Mouse (Mus musculus) right cerebral cortex, adult 2 months (tissue): ENCODE data around the gene Esrp2.

Experiments used
- DNase-seq, 2 experiments: peaks; one replicate each; pipeline ENCODE4 v3.0.0; 2021 to 2022; ENCODE audit warnings: low spot score in 2 of 2

Gene Esrp2

DNA sequence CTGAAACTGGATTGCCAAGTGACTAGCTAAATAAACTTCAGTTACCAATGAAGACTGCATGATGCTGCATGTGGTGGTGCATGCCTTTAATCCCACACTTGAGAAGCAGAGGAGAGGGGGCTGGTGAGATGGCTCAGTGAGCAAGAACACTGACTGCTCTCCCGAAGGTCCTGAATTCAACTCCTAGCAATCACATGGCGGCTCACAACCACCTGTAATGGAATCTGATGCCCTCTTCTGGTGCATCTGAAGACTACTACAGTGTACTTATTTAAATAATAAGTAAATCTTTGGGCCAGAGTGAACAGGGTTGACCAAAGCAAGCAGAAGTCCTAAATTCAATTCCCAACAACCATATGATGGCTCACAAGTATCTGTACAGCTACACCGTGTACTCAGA lies 13.3 kb downstream of the Esrp2 start:
- DNase-seq, result no peak

DNA sequence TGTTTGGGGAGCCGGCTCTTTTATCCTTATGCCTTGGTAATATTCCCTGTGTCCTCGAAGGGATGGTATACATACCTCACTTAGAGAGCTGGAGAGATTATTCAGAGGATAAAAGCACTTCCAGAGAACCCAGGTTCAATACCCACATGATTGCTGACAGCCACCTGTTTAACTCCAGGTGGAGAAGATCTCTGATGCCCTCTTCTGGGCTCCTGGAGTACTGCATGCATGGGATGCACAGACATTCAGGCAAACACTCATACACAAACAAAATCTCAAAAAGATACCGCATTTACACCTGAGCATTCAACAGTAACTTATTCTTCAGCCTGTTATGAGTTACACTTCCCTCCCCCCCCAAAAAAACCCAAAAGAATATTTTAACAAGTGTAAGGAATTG lies 20.9 kb downstream of the Esrp2 start:
- no peak for DNase-seq

DNA sequence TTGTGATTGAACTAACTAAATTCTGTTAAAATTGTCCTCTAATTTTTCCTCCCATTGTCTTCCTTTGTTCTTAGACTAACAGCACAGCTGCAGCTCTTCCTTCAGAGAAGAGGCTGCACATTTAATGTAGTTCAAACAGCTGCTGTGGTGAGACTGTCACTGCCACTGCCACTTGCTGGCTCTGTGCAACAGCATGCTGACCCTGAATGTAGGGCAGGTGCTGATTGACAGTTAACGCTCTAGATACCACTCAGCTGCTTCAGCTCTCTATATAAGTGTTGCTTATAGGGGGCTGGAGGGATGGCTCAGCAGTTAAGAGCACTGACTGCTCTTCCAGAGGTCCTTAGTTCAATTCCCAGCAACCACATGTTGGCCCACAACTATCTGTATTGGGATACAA lies 24.3 kb downstream of the Esrp2 start:
- DNase-seq, result no peak

DNA sequence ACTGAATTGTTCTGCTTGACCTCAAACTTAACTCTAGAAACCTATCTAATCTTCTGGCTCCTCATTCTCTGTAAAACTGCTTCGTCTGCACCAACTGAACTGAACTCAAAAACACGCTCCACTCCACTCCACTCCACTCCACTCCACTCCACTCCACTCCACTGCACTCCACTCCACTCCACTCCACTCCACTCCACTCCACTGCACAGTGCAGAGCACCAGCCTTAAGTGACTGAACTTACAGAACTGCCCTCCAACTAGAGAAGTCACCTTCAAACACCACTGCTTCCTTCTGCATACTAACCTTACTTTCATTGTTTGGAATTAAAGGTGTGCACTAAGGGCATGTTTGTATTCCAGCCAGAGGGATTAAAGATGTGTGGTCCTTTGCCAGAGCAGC lies 24.7 kb downstream of the Esrp2 start:
- DNase-seq, result no peak

DNA sequence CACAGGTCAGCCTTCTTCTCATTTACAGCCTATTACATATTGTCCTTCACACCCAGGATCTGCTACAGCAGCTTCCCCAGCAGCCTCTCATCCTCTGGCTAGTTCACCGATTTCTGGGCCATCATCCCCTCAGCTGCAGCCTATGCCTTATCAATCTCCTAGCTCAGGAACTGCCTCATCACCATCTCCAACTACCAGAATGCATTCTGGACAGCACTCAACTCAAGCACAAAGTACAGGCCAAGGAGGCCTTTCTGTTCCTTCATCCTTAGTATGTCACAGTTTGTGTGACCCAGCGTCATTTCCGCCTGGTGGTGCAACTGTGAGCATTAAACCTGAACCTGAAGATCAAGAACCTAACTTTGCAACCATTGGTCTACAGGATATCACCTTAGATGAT lies 28.0 kb downstream of the Esrp2 start:
- DNase-seq, result no peak

DNA sequence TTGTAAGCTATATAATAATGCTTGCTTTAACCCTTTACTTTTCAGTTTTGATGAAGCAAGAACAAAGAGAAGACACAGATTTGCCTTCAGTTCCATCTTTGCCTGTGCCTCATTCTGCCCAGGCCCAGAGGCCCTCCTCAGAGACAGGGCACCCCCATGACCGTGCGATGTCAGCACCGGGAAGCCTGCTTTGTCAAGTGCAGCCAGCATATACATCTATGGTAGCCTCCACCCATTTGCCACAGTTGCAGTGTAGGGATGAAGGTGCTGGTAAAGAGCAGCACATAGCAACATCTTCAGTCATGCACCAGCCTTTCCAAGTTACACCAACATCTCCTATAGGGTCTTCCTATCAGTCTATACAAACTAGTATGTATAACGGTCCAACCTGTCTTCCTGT lies 28.7 kb downstream of the Esrp2 start:
- no peak for DNase-seq

DNA sequence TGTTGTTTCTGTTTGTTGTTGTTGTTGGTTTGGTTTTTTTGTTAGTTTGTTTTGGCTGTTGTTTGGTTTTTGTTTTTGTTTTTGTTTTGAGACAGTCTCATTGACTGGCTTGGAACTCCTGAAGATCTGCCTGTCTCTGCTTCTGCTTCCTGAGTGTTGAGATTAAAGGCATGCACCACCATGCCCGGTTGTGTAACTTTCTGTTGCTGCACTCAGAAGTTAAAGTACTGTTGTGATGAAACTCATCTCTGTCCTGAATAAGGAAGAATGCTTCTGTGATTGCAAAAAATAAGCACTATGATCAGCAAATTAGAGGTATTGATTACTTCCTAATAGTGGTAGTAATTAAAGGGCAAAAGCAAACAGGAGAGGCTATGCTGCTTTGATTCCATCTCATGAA lies 30.6 kb downstream of the Esrp2 start:
- DNase-seq, result no peak

DNA sequence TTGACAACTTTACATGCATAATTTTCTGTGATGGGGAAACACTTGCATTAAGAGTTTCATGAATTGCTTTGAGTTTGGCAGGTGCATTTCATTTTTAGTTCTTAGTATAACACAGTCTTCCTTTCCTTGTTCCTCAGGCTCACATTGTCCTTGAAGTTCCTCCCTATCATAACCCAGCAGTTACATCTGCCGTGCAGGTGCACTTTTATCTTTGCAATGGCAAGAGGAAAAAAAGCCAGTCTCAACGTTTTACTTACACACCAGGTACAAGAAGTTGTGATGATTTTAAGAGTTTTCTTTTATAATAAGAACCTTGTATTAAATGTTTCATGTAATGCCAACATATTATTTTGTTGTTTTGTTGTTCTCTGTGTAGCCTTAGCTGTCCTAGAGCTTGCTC lies 32.9 kb downstream of the Esrp2 start:
- DNase-seq, result no peak

DNA sequence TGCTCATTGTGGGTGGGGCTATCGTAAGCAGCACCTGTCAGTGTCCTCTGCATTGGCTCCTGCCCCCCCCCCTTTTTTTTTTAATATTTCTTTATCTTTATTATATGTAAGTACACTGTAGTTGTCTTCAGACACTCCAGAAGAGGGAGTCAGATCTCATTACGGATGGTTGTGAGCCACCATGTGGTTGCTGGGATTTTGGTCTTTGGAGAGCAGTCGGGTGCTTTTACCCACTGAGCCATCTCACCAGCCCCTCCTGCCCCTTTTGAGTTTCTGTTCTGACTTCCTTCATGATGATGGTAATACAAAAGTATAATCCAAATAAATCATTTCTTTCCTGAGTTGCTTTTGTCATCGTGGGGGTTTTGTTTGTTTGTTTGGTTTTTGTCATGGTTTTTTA lies 34.5 kb downstream of the Esrp2 start:
- DNase-seq, result no peak
